Mouse (Mus musculus): ENCODE results near the gene Clic3. TPM values are rescaled to one million over a fixed set of nuclear protein-coding genes. Genes with fewer than 3 reads are reported as not detected.

Gene Clic3
- polyA plus RNA-seq, 1 experiment from 2014 or later, result 60.5 TPM

DNA sequence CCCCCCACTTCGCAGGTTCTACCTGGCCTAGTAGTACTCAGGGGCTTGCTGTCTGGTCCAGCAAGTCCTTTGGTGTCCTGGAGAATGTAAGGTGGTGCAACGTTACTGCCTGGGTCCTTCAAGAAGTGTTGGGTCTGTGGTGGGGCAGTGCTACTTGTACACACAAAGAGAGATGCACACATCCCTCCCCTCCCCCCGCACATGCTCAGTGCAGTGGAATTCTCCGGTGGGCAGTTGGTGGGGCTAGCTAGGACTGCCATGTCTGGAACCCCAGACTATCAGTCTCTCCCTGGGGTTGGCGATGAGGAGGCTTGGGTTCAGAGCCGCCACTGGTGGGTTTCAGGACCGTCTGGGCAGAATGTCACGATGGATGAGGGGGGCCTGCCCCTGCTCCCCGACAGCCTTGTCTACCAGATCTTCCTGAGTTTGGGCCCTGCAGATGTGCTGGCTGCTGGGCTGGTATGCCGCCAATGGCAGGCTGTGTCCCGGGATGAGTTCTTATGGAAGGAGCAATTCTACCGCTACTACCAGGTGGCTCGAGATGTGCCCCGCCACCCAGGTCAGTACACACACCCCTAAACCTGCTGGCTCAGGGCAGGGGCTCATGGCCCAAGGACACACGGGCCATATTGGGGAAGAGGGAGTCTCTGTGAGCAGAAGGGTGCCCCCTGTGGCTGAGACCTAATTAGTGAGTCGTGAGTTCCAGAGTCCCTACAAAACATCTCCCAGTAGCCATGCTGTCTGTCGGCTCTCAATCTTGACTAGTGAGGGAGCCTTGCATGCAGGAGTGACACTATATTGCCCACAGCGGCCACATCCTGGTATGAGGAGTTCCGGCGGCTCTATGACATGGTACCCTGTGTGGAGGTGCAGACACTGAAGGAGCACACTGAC is 45.2 kb downstream of the Clic3 start, which contains the start of gene C8g:
C8g (minus strand) TSS at position 127 of the 894 bp plus-strand sequence.
- Histone ChIP-seq H3K9ac (ENCODE audit: low read length) (peak within 1 kb of the TSS; percentile 96), H3K4me2 (ENCODE audit: low read depth, low read length) (peak within 1 kb of the TSS; percentile 77), H3K9me3 (replicated peaks; ENCODE audit: control insufficient read depth, low read length) (no peaks in the 10 kb centered on the region), H3K4me3 (replicated peaks; ENCODE audit: low read length) (peak within 1 kb of the TSS; percentile 90), H3K36me3 (ENCODE audit: control insufficient read depth, insufficient read depth, low read length) (peaks cover 8% of the 10 kb centered on the region; the same call in 1 of the 2 replicates), H3K27me3 (ENCODE audit: control insufficient read depth, insufficient read depth, low read length) (no peaks in the 10 kb centered on the region), H3K27ac (ENCODE audit: low read length) (peak within 1 kb of the TSS; percentile 73), H3K4me1 (ENCODE audit: control insufficient read depth, insufficient read depth, low read length) (peaks cover 19% of the 10 kb centered on the region)
- WGBS, result 74% methylated on average over 20 of the region's 20 CpGs
- no peak for ATAC-seq (ENCODE audit: insufficient read depth, low FRiP score)

DNA sequence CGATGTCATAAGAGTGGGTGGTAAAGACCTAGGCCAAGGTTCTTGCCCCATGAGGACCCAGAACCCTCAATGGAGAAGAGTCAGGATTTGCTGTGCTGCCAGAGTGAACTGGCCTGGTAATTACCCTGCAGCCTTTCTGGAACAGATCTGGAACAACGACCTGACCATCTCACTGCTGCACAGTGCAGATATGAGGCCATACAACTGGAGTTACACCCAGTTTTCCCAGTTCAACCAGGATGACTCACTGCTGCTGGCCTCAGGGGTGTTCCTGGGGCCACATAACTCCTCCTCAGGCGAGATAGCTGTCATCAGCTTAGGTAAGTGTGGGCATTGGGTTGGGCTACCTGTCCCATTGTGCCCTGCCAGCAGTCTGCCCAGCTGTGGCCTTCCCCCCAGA is 46.1 kb downstream of the Clic3 start:
- H3K27ac ChIP-seq (ENCODE audit: low read length), result peak overlapping the region; percentile 67
- no peak overlapping the region for H3K9ac ChIP-seq (ENCODE audit: low read length)
- H3K4me3 ChIP-seq (replicated peaks; ENCODE audit: low read length), result no peak overlapping the region
- H3K4me1 ChIP-seq (ENCODE audit: control insufficient read depth, insufficient read depth, low read length), result peaks cover 19% of the 10 kb centered on the region
- WGBS, result 67% methylated on average over 3 of the region's 3 CpGs
- H3K36me3 ChIP-seq (ENCODE audit: control insufficient read depth, insufficient read depth, low read length), result peaks cover 8% of the 10 kb centered on the region; the same call in 1 of the 2 replicates
- no peaks in the 10 kb centered on the region for H3K27me3 ChIP-seq (ENCODE audit: control insufficient read depth, insufficient read depth, low read length)
- peak; percentile 5; the same call in 1 of the 2 replicates for ATAC-seq (ENCODE audit: insufficient read depth, low FRiP score)
- peak overlapping the region; percentile 77; the same call in 1 of the 2 replicates for H3K4me2 ChIP-seq (ENCODE audit: low read depth, low read length)
- H3K9me3 ChIP-seq (replicated peaks; ENCODE audit: control insufficient read depth, low read length), result no peaks in the 10 kb centered on the region

DNA sequence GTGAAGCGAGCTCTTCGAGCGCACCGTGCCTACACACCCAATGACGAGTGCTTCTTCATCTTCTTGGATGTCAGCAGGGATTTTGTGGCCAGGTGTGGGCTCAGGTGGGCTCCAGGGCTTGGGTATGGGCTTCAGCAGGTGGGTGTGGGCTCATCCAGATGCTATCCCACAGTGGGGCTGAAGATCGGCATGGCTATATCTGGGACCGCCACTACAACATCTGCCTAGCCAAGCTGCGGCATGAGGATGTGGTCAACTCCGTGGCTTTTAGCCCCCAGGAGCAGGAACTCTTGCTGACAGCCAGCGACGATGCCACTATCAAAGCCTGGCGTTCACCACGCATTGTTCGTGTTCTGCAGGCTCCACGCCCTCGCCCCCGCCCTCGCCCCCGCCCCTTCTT is 47.9 kb downstream of the Clic3 start:
- Histone ChIP-seq H3K4me3 (replicated peaks; ENCODE audit: low read length) (no peak overlapping the region), H3K4me2 (ENCODE audit: low read depth, low read length) (no peak overlapping the region), H3K27ac (ENCODE audit: low read length) (no peak overlapping the region), H3K27me3 (ENCODE audit: control insufficient read depth, insufficient read depth, low read length) (no peaks in the 10 kb centered on the region), H3K36me3 (ENCODE audit: control insufficient read depth, insufficient read depth, low read length) (peaks cover 8% of the 10 kb centered on the region; the same call in 1 of the 2 replicates), H3K9me3 (replicated peaks; ENCODE audit: control insufficient read depth, low read length) (no peaks in the 10 kb centered on the region), H3K9ac (ENCODE audit: low read length) (no peak overlapping the region), H3K4me1 (ENCODE audit: control insufficient read depth, insufficient read depth, low read length) (peaks cover 19% of the 10 kb centered on the region)
- 90% methylated on average over 19 of the region's 19 CpGs for WGBS
- ATAC-seq (ENCODE audit: insufficient read depth, low FRiP score), result no peak

DNA sequence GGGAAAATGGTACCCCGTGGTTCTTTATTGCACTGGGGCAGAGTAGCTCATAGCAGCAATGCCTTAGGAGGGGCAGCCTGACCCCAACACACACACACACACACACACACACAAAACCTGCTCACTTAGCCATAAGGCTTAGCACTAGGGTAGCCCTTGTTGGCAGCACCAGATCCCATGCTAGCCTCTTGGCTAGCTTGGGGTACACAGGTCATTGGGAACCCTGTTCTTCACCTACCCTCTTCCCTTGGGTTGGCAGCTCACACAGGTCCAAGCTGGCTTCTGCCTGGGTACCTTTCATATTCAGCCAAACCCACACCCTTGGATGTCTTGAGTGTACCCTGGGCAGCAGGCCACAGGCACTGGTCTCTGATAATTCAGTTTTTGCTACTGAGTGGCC is 48.4 kb downstream of the Clic3 start:
- no peak overlapping the region for H3K27ac ChIP-seq (ENCODE audit: low read length)
- WGBS, result 93% methylated on average over 1 of the region's 1 CpGs
- no peaks in the 10 kb centered on the region for H3K9me3 ChIP-seq (replicated peaks; ENCODE audit: control insufficient read depth, low read length)
- no peak overlapping the region for H3K4me2 ChIP-seq (ENCODE audit: low read depth, low read length)
- H3K4me1 ChIP-seq (ENCODE audit: control insufficient read depth, insufficient read depth, low read length), result peaks cover 18% of the 10 kb centered on the region
- H3K36me3 ChIP-seq (ENCODE audit: control insufficient read depth, insufficient read depth, low read length), result peaks cover 8% of the 10 kb centered on the region; the same call in 1 of the 2 replicates
- no peak overlapping the region for H3K4me3 ChIP-seq (replicated peaks; ENCODE audit: low read length)
- H3K9ac ChIP-seq (ENCODE audit: low read length), result no peak overlapping the region
- no peak for ATAC-seq (ENCODE audit: insufficient read depth, low FRiP score)
- no peaks in the 10 kb centered on the region for H3K27me3 ChIP-seq (ENCODE audit: control insufficient read depth, insufficient read depth, low read length)

DNA sequence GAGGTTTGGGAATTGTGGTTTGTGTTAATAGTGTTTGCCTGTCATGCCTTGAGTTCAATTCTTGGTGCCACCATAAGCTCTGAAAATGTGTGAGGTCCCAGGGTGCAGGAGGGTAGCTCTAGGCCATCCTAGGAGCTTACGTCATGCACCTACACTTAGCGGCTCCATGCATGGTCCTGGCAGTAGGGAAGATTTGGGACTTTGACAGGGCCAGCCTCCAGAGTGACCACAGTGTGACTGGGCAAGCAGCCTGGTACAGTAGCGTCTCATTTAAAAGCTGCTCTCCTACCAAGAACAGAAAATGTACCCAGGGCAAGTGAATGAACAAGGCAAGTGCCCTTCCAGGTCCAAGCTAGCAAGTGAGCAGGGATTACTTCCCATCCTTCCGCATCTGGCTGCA is 49.2 kb downstream of the Clic3 start:
- 89% methylated on average over 4 of the region's 4 CpGs for WGBS
- Histone ChIP-seq H3K4me3 (replicated peaks; ENCODE audit: low read length) (no peak overlapping the region), H3K4me1 (ENCODE audit: control insufficient read depth, insufficient read depth, low read length) (peaks cover 15% of the 10 kb centered on the region), H3K4me2 (ENCODE audit: low read depth, low read length) (no peak overlapping the region), H3K36me3 (ENCODE audit: control insufficient read depth, insufficient read depth, low read length) (peaks cover 8% of the 10 kb centered on the region; the same call in 1 of the 2 replicates), H3K9ac (ENCODE audit: low read length) (no peak overlapping the region), H3K27ac (ENCODE audit: low read length) (no peak overlapping the region), H3K27me3 (ENCODE audit: control insufficient read depth, insufficient read depth, low read length) (no peaks in the 10 kb centered on the region), H3K9me3 (replicated peaks; ENCODE audit: control insufficient read depth, low read length) (no peaks in the 10 kb centered on the region)
- ATAC-seq (ENCODE audit: insufficient read depth, low FRiP score), result no peak

DNA sequence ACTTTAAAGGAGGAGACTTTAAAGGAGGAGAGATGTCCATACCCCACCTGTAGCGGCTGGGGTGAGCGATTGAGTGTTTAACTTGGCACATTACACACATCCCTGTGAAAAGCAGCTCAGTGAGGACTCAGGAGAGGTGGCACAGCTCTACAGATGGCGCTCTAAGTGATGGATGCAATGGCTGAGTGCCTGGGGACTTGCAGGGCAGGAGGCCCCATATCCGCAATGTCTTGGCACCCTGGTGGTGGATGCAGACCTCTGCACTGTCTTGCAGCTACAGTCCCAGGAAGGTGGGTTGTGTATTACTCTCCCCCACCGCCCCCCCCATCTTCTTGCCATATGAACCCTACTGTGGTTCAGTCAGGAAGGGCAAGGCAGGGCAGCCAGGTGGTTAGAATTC is 50.3 kb downstream of the Clic3 start:
- no peaks in the 10 kb centered on the region for H3K27me3 ChIP-seq (ENCODE audit: control insufficient read depth, insufficient read depth, low read length)
- H3K4me3 ChIP-seq (replicated peaks; ENCODE audit: low read length), result no peak overlapping the region
- H3K4me2 ChIP-seq (ENCODE audit: low read depth, low read length), result no peak overlapping the region
- H3K27ac ChIP-seq (ENCODE audit: low read length), result no peak overlapping the region
- no peak for ATAC-seq (ENCODE audit: insufficient read depth, low FRiP score)
- H3K9me3 ChIP-seq (replicated peaks; ENCODE audit: control insufficient read depth, low read length), result no peaks in the 10 kb centered on the region
- WGBS, result 42% methylated on average over 5 of the region's 5 CpGs
- H3K9ac ChIP-seq (ENCODE audit: low read length), result no peak overlapping the region
- H3K36me3 ChIP-seq (ENCODE audit: control insufficient read depth, insufficient read depth, low read length), result peaks cover 8% of the 10 kb centered on the region; the same call in 1 of the 2 replicates
- peaks cover 6% of the 10 kb centered on the region for H3K4me1 ChIP-seq (ENCODE audit: control insufficient read depth, insufficient read depth, low read length)

Small RNA genes within 50 kb of the gene (microRNA-seq; reads per million reads assigned to microRNA genes)
- 0.66 reads per million for gene Mir3087

Other genes starting within 250 kb of the Clic3 start
- 102 and 109 TPM in 2 replicates for gene Nelfb, start 245.3 kb upstream of the Clic3 start, polyA plus RNA-seq (2015; fragmentation: Nextera tagmentation; extraction: Ambion mirVana)
- 0.06 TPM in 1 of 2 replicates, not detected in the other for gene Stpg3, start 242.2 kb upstream of the Clic3 start, polyA plus RNA-seq (2015; fragmentation: Nextera tagmentation; extraction: Ambion mirVana)
- gene Fam166a, start 238.1 kb upstream of the Clic3 start, polyA plus RNA-seq (2015; fragmentation: Nextera tagmentation; extraction: Ambion mirVana), result not detected in 2 replicates
- gene Tubb4b, start 232.1 kb upstream of the Clic3 start, polyA plus RNA-seq (2015; fragmentation: Nextera tagmentation; extraction: Ambion mirVana), result 631 and 720 TPM in 2 replicates
- 0.71 and 1.1 TPM in 2 replicates for gene Slc34a3, start 222.5 kb upstream of the Clic3 start, polyA plus RNA-seq (2015; fragmentation: Nextera tagmentation; extraction: Ambion mirVana)
- gene Rnf224, start 220.1 kb upstream of the Clic3 start, polyA plus RNA-seq (2015; fragmentation: Nextera tagmentation; extraction: Ambion mirVana), result 0.23 and 0.64 TPM in 2 replicates
- 11.3 and 14.2 TPM in 2 replicates for gene Rnf208, start 214.6 kb upstream of the Clic3 start, polyA plus RNA-seq (2015; fragmentation: Nextera tagmentation; extraction: Ambion mirVana)
- gene Cysrt1, start 214.4 kb upstream of the Clic3 start, polyA plus RNA-seq (2015; fragmentation: Nextera tagmentation; extraction: Ambion mirVana), result 66.0 and 120 TPM in 2 replicates
- gene AL732309.1, start 210.0 kb upstream of the Clic3 start, polyA plus RNA-seq (2015; fragmentation: Nextera tagmentation; extraction: Ambion mirVana), result 10.1 and 12.8 TPM in 2 replicates
- 19.5 and 20.2 TPM in 2 replicates for gene Tmem203, start 201.4 kb upstream of the Clic3 start, polyA plus RNA-seq (2015; fragmentation: Nextera tagmentation; extraction: Ambion mirVana)
- 17.9 and 19.0 TPM in 2 replicates for gene Tprn, start 194.2 kb upstream of the Clic3 start, polyA plus RNA-seq (2015; fragmentation: Nextera tagmentation; extraction: Ambion mirVana)
- gene Ssna1, start 184.4 kb upstream of the Clic3 start, polyA plus RNA-seq (2015; fragmentation: Nextera tagmentation; extraction: Ambion mirVana), result 199 TPM in 2 replicates
- gene Anapc2, start 184.4 kb upstream of the Clic3 start, polyA plus RNA-seq (2015; fragmentation: Nextera tagmentation; extraction: Ambion mirVana), result 123 and 134 TPM in 2 replicates
- not detected in 2 replicates for gene Tmem210, start 168.7 kb upstream of the Clic3 start, polyA plus RNA-seq (2015; fragmentation: Nextera tagmentation; extraction: Ambion mirVana)
- gene Lrrc26, start 166.9 kb upstream of the Clic3 start, polyA plus RNA-seq (2015; fragmentation: Nextera tagmentation; extraction: Ambion mirVana), result 14.3 and 20.3 TPM in 2 replicates
- gene Grin1, start 137.7 kb upstream of the Clic3 start, polyA plus RNA-seq (2015; fragmentation: Nextera tagmentation; extraction: Ambion mirVana), result 2.0 and 2.3 TPM in 2 replicates
- 46.0 and 47.0 TPM in 2 replicates for gene Man1b1, start 124.5 kb upstream of the Clic3 start, polyA plus RNA-seq (2015; fragmentation: Nextera tagmentation; extraction: Ambion mirVana)
- gene Dpp7, start 100.5 kb upstream of the Clic3 start, polyA plus RNA-seq (2015; fragmentation: Nextera tagmentation; extraction: Ambion mirVana), result 23.8 and 26.8 TPM in 2 replicates
- 34.8 and 40.0 TPM in 2 replicates for gene Uap1l1, start 91.2 kb upstream of the Clic3 start, polyA plus RNA-seq (2015; fragmentation: Nextera tagmentation; extraction: Ambion mirVana)
- 30.7 and 35.9 TPM in 2 replicates for gene Sapcd2, start 84.5 kb upstream of the Clic3 start, polyA plus RNA-seq (2015; fragmentation: Nextera tagmentation; extraction: Ambion mirVana)
- gene Entpd2, start 61.0 kb upstream of the Clic3 start, polyA plus RNA-seq (2015; fragmentation: Nextera tagmentation; extraction: Ambion mirVana), result 16.6 and 19.4 TPM in 2 replicates
- 54.9 and 66.1 TPM in 2 replicates for gene Npdc1, start 57.5 kb upstream of the Clic3 start, polyA plus RNA-seq (2015; fragmentation: Nextera tagmentation; extraction: Ambion mirVana)
- 0.19 TPM in 1 of 2 replicates, not detected in the other for gene Fut7, start 33.6 kb upstream of the Clic3 start, polyA plus RNA-seq (2015; fragmentation: Nextera tagmentation; extraction: Ambion mirVana)
- 4.0 and 4.6 TPM in 2 replicates for gene Abca2, start 28.1 kb upstream of the Clic3 start, polyA plus RNA-seq (2015; fragmentation: Nextera tagmentation; extraction: Ambion mirVana)
- gene Paxx, start 4.3 kb downstream of the Clic3 start, polyA plus RNA-seq (2015; fragmentation: Nextera tagmentation; extraction: Ambion mirVana), result 44.1 and 49.4 TPM in 2 replicates
- 6.1 and 6.7 TPM in 2 replicates for gene Ptgds, start 13.2 kb downstream of the Clic3 start, polyA plus RNA-seq (2015; fragmentation: Nextera tagmentation; extraction: Ambion mirVana)
- gene Lcn12, start 37.1 kb downstream of the Clic3 start, polyA plus RNA-seq (2015; fragmentation: Nextera tagmentation; extraction: Ambion mirVana), result not detected in 2 replicates
- 76.5 and 86.0 TPM in 2 replicates for gene Fbxw5, start 43.9 kb downstream of the Clic3 start, polyA plus RNA-seq (2015; fragmentation: Nextera tagmentation; extraction: Ambion mirVana)
- 8.9 and 9.5 TPM in 2 replicates for gene C8g, start 44.9 kb downstream of the Clic3 start, polyA plus RNA-seq (2015; fragmentation: Nextera tagmentation; extraction: Ambion mirVana)
- 31.5 and 32.1 TPM in 2 replicates for gene Traf2, start 90.1 kb downstream of the Clic3 start, polyA plus RNA-seq (2015; fragmentation: Nextera tagmentation; extraction: Ambion mirVana)
- gene Edf1, start 101.0 kb downstream of the Clic3 start, polyA plus RNA-seq (2015; fragmentation: Nextera tagmentation; extraction: Ambion mirVana), result 377 and 401 TPM in 2 replicates
- gene Mamdc4, start 118.0 kb downstream of the Clic3 start, polyA plus RNA-seq (2015; fragmentation: Nextera tagmentation; extraction: Ambion mirVana), result 74.0 and 87.4 TPM in 2 replicates
- 120 and 123 TPM in 2 replicates for gene Phpt1, start 118.4 kb downstream of the Clic3 start, polyA plus RNA-seq (2015; fragmentation: Nextera tagmentation; extraction: Ambion mirVana)
- gene Ajm1, start 124.9 kb downstream of the Clic3 start, polyA plus RNA-seq (2015; fragmentation: Nextera tagmentation; extraction: Ambion mirVana), result 0.26 and 0.94 TPM in 2 replicates
- gene Rabl6, start 151.7 kb downstream of the Clic3 start, polyA plus RNA-seq (2015; fragmentation: Nextera tagmentation; extraction: Ambion mirVana), result 56.4 and 60.3 TPM in 2 replicates
- 0.09 and 0.15 TPM in 2 replicates for gene Ccdc183, start 160.8 kb downstream of the Clic3 start, polyA plus RNA-seq (2015; fragmentation: Nextera tagmentation; extraction: Ambion mirVana)
- 27.8 and 33.9 TPM in 2 replicates for gene Tmem141, start 165.2 kb downstream of the Clic3 start, polyA plus RNA-seq (2015; fragmentation: Nextera tagmentation; extraction: Ambion mirVana)
- gene Fcna, start 171.2 kb downstream of the Clic3 start, polyA plus RNA-seq (2015; fragmentation: Nextera tagmentation; extraction: Ambion mirVana), result 4.9 and 5.3 TPM in 2 replicates
- 0.37 TPM in 1 of 2 replicates, not detected in the other for gene Lcn8, start 196.3 kb downstream of the Clic3 start, polyA plus RNA-seq (2015; fragmentation: Nextera tagmentation; extraction: Ambion mirVana)
- not detected in 2 replicates for gene Lcn5, start 201.1 kb downstream of the Clic3 start, polyA plus RNA-seq (2015; fragmentation: Nextera tagmentation; extraction: Ambion mirVana)
- not detected in 2 replicates for gene Lcn6, start 219.9 kb downstream of the Clic3 start, polyA plus RNA-seq (2015; fragmentation: Nextera tagmentation; extraction: Ambion mirVana)
- not detected in 2 replicates for gene Lcn10, start 225.9 kb downstream of the Clic3 start, polyA plus RNA-seq (2015; fragmentation: Nextera tagmentation; extraction: Ambion mirVana)
- not detected in 2 replicates for gene Obp2a, start 243.2 kb downstream of the Clic3 start, polyA plus RNA-seq (2015; fragmentation: Nextera tagmentation; extraction: Ambion mirVana)
- gene Bmyc, start 249.9 kb downstream of the Clic3 start, polyA plus RNA-seq (2015; fragmentation: Nextera tagmentation; extraction: Ambion mirVana), result 62.0 and 73.4 TPM in 2 replicates

All from stomach, embryonic 16.5 days (tissue).